Mouse (Mus musculus) megakaryocyte, embryonic 14.5 days (primary cell): ENCODE data around the gene Cdt1.

Experiments used
- FLI1 ChIP-seq: IDR thresholded peaks from 2 replicates; pipeline ENCODE4 v1.6.1; 2012; ENCODE audit warnings: low read length, inconsistent platforms, mixed read lengths
- GATA1 ChIP-seq: IDR thresholded peaks from 3 replicates; pipeline ENCODE4 v1.6.1; 2012; ENCODE audit warnings: mixed read lengths, low read length, inconsistent platforms, borderline replicate concordance

- TF ChIP-seq GATA1 (no peak), FLI1 (no peak)
These were observed 54.9 kb downstream of the Cdt1 start, which contains the start of gene Pabpn1l for GRCm38 (mm10) chr8:122622727-122623126.
